Mouse (Mus musculus) forelimb bud, embryonic 11.5 days (tissue): ENCODE results near the gene Pld1.

Experiments used
- DNase-seq: peaks from one replicate; pipeline ENCODE4 v3.0.0-alpha.2; 2012; ENCODE audit warnings: low read depth, low spot score

The Pld1 gene

DNA sequence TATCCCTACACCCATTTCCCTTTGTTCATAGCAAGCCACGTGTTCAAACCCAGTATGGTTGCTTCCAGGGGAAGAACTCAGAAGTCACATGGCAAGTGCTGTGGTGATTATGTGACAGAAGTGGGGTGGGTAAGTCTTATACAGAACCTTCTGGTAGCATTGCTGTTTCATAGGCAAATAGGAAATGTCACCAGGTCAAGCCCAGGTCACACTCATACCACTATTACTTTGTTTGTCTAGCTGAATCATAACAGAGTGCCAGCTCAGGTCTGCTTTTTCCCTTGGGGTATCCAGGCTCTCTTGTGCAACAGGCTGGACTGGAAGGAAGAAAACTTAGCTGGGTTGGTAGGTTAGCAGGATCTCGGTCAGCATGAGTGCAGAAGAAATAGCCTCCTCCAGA is 219.5 kb downstream of the Pld1 start:
- no peak for DNase-seq

DNA sequence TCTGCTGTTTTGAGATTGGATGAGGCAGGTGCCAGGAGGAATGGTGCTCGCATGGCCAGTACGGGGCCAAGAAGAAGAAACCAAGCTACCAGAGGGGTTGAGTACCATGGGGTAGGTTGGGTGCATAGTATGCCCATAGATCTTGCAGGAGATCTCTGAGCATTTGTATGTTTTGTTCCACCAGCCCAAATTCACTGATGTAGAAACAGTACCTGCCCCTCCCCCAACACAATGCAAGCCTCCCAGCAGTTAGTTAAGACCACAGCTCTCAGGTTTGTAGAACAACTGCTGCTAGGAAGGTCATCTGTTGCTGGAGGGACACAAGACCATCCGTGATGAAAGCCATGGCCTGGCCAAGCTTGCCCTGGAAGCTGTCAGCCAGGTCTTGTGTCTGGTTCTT is 220.4 kb downstream of the Pld1 start:
- DNase-seq: no peak

DNA sequence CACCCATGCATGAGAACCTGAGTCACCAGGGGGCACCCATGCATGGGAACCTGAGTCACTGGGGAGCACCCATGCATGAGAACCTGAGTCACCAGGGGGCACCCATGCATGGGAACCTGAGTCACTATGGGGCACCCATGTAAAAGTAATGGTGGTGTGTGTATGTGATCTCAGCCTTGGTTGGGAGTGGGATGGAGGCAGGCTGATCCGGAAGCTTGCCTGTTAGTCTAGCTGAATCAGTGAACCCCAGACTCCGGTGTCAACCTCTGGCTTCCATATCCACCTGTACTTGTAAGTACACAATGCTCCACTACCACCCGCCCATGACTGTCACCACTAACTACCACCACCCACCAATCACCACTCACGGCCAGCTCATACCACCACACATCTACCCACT is 223.9 kb downstream of the Pld1 start:
- DNase-seq: no peak

DNA sequence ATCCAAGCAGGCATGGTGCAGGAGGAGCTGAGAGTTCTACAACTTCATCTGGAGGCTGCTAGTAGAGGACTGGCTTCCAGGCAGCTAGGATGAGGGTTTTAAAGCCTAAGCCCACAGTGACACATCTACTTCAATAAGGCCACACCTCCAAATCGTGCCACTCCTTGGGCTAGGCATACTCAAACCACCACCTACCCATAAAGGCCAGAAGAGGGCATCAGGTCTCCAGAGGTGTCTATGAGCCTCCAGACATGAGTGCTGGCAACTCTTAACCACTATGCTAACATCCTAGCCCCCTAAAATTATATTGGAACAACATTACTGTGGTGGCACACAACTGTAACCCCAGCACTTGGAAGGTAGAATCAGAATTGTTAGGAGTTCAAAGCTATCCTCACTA is 226.2 kb downstream of the Pld1 start:
- no peak for DNase-seq

DNA sequence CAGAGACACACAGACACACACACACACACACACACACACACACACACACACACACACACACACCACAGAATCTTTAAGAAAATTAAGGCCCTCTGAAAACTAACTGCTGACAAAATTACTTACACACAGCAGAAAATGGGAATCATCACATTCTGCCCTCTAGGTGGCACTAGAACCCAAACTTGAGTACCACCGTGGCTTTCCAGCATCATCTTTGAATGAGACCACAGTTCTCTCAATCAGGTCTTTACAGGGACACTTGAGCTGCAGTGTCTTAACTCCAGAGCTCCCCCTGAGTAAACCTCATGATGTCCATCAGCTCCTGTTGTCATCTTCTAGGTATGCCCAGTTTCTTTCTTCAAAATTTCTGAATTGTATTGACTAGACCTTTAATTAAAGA is 227.1 kb downstream of the Pld1 start:
- peak; percentile 78 for DNase-seq

DNA sequence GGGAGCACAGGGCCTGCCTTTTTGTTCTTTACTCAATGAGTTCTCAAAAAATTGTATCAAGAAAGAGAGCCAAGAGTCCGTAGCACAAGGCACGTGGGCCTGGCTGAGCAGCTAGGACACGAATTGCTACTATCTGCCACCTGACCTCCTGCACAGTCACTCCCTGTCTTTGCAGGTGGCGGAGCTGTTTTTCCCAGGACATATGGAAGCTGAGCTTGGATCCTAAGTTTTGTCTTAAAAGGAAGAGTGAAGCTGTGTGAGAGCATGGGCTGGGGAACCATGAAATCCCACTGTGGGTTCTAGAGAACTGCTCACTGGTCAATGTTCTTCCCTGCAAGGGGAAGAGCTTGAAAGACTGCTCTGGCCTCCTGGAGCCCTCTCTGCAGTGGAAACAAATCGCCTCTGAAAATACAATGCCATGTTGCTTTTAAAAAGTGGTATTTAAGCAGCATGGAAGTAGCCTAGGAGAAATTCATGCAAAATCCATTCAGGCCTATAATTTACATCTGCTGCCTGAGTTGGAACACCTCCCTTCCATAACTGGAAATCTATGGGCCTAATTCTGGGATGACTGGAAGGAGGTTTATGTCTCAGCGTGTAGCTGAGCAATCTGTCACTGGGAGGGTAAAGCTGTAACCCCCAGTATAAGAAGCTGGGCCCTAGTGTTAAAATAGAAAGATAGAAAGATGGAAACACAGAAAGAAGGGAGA is 229.5 kb downstream of the Pld1 start:
- no peak for DNase-seq

DNA sequence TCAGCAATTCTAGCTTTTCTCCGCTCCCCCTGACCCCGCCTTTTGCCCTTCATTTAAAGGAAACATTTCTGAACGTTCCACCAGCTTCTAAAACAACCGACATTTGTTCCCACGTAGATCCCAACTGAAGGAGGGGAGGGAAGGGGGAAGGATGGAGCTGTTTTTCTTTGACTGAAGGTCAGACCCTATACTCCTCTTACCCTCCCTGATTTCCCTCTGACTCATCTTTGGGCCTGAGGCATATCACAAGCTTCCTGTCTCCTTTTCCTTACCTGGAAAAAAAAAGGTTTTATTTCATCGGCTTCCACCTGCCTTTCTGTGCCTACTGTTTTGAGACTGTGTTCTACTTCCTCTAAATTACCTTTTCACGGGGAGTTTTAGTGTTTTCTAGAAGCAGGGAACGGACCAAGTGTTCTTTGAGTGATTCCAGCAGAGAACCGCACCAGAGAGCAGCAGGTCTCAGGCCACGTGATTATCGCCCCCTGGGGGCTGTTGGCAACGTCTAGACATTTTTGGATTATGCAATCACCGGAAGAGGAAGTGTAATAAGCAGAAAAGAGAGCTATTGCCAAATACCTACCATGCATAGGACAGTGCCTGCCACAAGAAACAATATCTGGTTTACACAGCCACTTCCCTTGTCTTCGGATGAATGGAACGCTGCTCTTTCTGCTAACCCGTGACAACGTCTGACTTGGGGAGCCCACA is 232.6 kb downstream of the Pld1 start:
- DNase-seq: peak; percentile 17

DNA sequence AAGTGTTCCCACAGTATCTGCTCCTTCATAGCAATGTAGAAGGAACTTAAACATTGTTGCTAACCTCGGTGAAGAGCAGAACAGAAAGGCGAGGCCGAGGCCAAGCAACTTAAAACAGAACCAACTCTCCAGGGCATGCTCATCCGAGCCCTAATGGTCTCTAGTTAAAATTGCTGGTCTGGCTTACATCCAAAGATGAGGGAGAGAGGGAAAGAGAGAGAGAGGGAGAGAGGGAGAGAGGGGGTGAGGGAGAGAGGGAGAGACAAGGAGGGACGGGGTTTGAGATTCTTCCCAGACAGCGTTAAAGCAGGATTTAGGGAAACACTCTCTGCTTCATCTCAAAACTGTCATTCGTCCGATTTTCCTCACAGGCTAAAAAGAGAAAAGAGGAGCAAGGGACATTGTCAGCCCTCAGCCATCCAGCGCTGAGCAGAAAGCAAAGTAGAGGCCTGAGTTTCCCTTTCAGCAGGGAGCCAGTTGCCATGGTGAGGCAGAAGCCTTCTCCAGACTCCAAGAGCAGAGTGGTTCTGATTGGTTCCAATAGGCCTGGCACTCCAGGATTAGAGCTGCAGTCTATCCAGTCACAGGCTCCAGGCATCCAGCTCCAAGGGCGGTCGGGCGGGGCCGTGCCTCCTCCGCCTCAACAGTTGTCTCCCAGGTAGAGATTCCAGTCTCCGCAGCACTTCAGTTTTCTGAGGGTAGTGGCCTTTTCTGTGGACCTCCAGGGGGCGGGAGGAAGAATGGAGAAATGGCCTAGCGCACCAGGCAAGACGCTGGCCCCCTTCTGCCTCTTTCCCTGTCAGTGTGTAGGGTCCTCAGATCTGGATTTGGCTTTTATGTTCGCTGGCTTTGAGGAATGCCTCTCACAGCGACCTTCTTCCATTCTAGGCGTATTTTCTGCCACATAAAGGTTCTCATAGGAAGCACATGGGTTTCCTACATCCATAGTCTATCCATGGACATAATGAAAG is 237.8 kb downstream of the Pld1 start:
- DNase-seq: peak; percentile 43

DNA sequence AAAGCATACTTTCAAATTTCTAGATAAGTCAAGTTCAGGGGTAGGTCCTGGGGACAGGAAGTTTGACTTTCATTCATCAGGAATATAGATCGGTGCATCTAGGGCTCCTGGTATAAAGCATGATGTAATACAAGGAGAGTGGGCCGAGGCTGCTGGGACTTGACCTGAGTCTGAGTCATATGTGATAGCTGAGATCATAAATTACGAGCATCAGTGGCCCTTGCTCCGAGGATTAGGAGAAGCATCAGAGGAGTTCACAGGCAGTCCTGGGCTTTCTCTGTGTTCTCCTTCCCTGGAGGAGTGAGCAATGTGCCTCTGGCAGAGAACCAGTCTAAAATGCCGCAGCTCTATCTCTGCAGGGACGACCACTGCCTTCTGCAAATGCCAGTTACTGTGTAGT is 239.8 kb downstream of the Pld1 start:
- no peak for DNase-seq
